Mouse (Mus musculus) central nervous system, embryonic 11.5 days (tissue): Measurements from ENCODE around the gene Srrm4. TPM values are rescaled to one million over a fixed set of nuclear protein-coding genes. Genes with fewer than 3 reads are reported as not detected.

Experiments used
- polyA plus RNA-seq: library from polyadenylated mRNA; depleted of rRNA; stranded (reverse); fragments of >200 nt; gene quantifications from 2 replicates; pipeline ENCODE4 v1.2.3, GENCODE M21; 2012; rRNA removed

Srrm4 gene
- 18.0 and 18.6 TPM in 2 replicates for polyA plus RNA-seq

GRCm38 (mm10) chr5:116591346-116592048 lies at the start of gene Srrm4:
Gene Srrm4, minus strand, starts transcription at chr5:116591817.

GRCm38 (mm10) chr5:116422699-116423201 lies 168.9 kb downstream of the Srrm4 start, which contains the start of gene Hspb8:
Gene Hspb8, minus strand, starts transcription at chr5:116422864.

Other genes with a start within 250 kb of the Srrm4 start
- 8.8 and 9.1 TPM in 2 replicates for gene Hspb8, start 169.0 kb downstream of the Srrm4 start, polyA plus RNA-seq